Mouse (Mus musculus): Measurements from ENCODE around the gene Prok2. TPM values are rescaled to one million over a fixed set of nuclear protein-coding genes. Genes with fewer than 3 reads are reported as not detected.

Prok2 gene
- polyA plus RNA-seq (2012; rRNA removed) = not detected in 2 replicates

DNA sequence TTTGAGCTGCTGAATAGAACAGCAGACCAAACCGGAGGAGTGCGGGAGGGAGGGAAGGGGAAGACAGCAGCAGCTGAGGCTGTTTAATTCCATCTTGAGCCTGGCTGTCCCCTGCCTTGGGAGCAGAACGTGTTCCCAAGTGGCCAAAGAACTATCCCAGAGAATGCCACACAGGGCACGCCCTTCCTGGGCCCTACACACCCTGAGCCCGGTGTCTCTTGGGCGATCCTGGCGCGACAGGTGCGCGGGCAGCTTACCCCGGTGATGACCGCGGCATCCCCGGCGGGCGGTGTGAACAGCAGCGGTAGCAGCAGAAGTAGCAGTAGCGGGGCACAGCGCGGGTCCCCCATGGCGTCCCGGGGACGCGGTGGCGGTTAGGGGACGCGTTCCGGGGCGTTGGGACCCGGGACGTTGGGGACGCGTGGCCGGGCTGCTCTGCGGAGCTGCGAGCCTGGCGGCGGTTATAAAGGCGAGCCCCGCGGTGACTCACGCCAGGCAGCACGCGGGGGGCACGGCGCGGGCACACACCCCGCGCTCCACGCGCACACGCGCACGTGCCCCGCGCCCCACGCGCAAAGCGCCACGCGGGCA lies at the start of gene Prok2:
Gene Prok2 (minus strand): TSS at position 422 of the 591 bp plus-strand sequence.
- no peak for DNase-seq
- Histone ChIP-seq H3K4me3 (replicated peaks; ENCODE audit: extremely low read depth, low read depth, low read length) (no peak within 1 kb of the TSS), H3K4me1 (ENCODE audit: control insufficient read depth, insufficient read depth, low read length) (no peaks in the 10 kb centered on the region)
- no peak for TF ChIP-seq POLR2A (IDR thresholded peaks at IDR 0.05; ENCODE audit: borderline replicate concordance, extremely low read depth, low read depth, low read length)
- no peak for TF ChIP-seq CTCF (IDR thresholded peaks at IDR 0.05; ENCODE audit: insufficient read depth, low read length)
- WGBS = 1% methylated on average over 61 of the region's 61 CpGs

DNA sequence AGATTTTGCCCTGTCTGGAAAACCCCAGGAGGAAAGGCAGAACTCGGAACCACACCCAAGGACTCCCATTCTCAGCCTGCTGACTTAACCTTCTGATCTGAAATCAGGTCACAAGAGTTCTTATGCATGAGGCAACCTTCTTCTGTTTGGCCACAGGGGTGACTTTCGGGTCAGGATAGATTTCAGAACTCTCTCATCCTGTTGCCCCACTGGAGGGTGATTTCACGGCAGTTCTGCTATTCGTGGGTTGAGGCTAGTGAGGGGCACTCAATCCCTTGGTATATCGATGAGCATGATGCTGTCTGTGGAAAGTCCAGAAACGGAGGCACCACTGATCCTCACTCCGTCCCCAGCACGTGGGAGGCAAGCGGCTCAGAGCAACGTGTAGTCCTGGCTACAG lies 48.5 kb upstream of the Prok2 start:
- Histone ChIP-seq H3K4me1 (ENCODE audit: control insufficient read depth, insufficient read depth, low read length) (no peaks in the 10 kb centered on the region), H3K4me3 (replicated peaks; ENCODE audit: extremely low read depth, low read depth, low read length) (no peak overlapping the region)
- WGBS = 72% methylated on average over 10 of the region's 10 CpGs
- no peak for DNase-seq
- TF ChIP-seq POLR2A (IDR thresholded peaks at IDR 0.05; ENCODE audit: borderline replicate concordance, extremely low read depth, low read depth, low read length) (no peak), CTCF (IDR thresholded peaks at IDR 0.05; ENCODE audit: insufficient read depth, low read length) (no peak)

DNA sequence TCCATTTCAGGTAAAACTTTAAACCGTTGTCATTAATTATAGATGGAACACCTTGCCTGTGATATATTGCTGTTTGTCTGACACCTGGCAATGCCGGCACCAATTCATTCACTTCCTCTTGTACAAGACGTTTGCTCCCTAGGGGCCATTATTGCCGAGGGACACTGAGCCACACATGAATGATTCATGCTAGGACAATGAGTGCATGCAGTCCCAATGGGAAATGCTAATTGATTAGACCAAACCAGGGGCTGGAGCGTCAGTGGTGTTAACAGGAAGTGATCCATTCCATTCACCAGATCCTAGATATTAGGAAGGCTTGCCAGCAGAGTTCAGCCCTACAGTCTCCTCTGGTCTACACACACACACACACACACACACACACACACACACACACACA lies 42.3 kb upstream of the Prok2 start:
- WGBS = 40% methylated on average over 5 of the region's 5 CpGs
- no peak for TF ChIP-seq POLR2A (IDR thresholded peaks at IDR 0.05; ENCODE audit: borderline replicate concordance, extremely low read depth, low read depth, low read length)
- TF ChIP-seq CTCF (IDR thresholded peaks at IDR 0.05; ENCODE audit: insufficient read depth, low read length) = no peak
- no peak for DNase-seq
- Histone ChIP-seq H3K4me1 (ENCODE audit: control insufficient read depth, insufficient read depth, low read length) (no peaks in the 10 kb centered on the region), H3K4me3 (replicated peaks; ENCODE audit: extremely low read depth, low read depth, low read length) (no peak overlapping the region)

DNA sequence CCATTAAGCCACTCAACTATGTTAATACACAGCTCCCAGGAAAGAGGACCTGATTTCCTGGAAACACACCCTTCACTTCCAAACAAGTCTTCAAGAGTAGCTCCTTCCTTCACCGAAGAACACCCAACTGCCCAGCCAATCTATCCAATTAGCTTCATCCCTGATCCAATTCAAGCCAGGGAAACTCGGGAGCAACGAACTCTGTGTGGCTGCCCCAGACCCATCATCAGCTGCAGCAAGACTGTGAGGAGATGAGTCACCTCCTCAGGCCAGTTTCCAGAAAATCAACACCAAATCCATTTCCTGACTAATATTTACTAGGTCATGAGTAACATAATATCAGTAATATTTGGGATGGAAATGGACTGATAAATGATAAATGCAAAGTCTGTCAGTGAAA lies 38.7 kb upstream of the Prok2 start:
- no peaks in the 10 kb centered on the region for H3K4me1 ChIP-seq (ENCODE audit: control insufficient read depth, insufficient read depth, low read length)
- no peak overlapping the region for H3K4me3 ChIP-seq (replicated peaks; ENCODE audit: extremely low read depth, low read depth, low read length)
- WGBS = 78% methylated on average over 3 of the region's 3 CpGs
- no peak for DNase-seq
- no peak for TF ChIP-seq CTCF (IDR thresholded peaks at IDR 0.05; ENCODE audit: insufficient read depth, low read length)
- TF ChIP-seq POLR2A (IDR thresholded peaks at IDR 0.05; ENCODE audit: borderline replicate concordance, extremely low read depth, low read depth, low read length) = no peak

DNA sequence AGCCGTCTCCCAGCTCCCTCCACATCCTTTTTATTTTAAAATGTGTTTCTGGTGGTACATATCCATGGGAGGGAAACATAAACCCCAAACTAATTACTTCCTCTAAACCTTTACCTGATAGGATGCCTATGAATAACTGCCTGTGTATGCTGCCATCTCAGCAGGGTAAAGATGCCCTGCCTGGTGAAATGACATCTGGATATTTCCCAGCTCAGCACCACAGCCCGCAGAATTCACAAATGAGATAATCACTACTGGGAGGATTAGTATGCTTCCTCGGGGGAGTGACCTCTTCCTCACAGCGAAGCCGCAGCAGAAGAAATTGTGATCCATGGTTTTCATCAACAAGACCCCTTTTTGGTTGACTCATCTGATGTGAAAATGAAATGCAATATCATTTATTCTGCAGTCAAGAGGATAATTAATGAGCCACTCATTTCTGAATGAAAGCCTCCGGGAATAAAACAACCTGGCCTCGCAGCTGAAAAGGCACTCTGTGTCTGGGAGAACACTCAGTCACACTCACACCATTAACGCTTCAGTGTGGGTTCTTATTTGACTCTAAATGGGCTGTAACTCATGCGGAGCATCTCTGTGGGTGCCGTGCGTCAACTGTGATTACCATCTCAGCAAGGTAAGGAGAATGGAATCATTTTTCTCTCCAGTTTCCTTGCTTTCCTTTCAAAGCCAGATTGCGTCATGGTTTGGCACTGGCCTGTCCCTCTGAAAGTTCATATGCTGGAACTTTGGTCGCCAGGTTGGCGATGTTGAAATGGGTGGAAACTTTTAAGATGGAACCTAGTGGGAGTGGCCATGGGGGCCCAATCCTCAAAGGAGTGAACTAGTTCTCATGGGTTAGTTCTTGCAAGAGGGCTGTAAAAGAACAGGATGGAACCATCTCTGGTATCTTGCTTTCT lies 36.1 kb upstream of the Prok2 start:
- Histone ChIP-seq H3K4me3 (replicated peaks; ENCODE audit: extremely low read depth, low read depth, low read length) (no peak overlapping the region), H3K4me1 (ENCODE audit: control insufficient read depth, insufficient read depth, low read length) (no peaks in the 10 kb centered on the region)
- TF ChIP-seq POLR2A (IDR thresholded peaks at IDR 0.05; ENCODE audit: borderline replicate concordance, extremely low read depth, low read depth, low read length) (no peak), CTCF (IDR thresholded peaks at IDR 0.05; ENCODE audit: insufficient read depth, low read length) (no peak)
- 77% methylated on average over 14 of the region's 14 CpGs for WGBS
- DNase-seq = no peak

DNA sequence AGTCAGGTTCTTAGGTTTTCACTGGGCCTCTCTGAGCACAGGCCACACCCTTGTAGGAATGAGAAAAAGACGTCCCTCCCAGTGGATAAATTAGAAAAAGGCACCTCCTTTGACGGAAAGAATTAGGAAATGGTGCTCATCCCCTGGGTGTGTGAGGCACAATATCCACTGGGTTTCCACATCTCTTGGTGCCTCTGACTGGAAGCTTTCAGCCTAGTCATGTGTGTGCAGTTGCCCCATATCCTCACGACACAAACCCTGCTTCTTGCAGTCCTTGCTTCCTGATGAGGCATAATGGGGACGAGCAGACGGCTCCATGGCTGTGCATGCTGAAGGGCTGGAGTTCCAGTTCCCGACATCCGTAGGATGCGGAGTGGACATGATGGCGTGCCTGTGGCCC lies 29.9 kb upstream of the Prok2 start:
- DNase-seq = no peak
- H3K4me1 ChIP-seq (ENCODE audit: control insufficient read depth, insufficient read depth, low read length) = no peaks in the 10 kb centered on the region
- no peak overlapping the region for H3K4me3 ChIP-seq (replicated peaks; ENCODE audit: extremely low read depth, low read depth, low read length)
- 80% methylated on average over 9 of the region's 9 CpGs for WGBS
- no peak for TF ChIP-seq CTCF (IDR thresholded peaks at IDR 0.05; ENCODE audit: insufficient read depth, low read length)
- TF ChIP-seq POLR2A (IDR thresholded peaks at IDR 0.05; ENCODE audit: borderline replicate concordance, extremely low read depth, low read depth, low read length) = no peak

DNA sequence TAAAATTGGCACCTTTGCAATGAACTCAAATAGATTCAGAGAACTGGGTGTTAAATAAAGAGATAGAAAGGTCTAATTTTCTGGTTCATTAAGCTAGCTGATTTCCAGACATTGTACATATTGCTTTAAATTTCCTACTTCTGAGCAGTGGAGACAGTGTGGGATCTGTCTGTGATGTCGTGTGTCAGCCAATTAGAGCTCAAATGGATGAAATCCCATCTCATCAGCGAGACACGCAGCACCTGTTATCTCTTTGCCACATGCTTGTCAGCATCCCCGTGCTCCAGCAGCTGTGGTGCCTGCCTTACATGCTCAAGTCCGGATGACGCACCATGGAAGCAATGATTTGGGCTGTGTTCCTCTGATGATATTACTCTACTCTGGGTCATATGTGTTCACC lies 25.1 kb upstream of the Prok2 start:
- no peak for DNase-seq
- 67% methylated on average over 6 of the region's 6 CpGs for WGBS
- H3K4me3 ChIP-seq (replicated peaks; ENCODE audit: extremely low read depth, low read depth, low read length) = no peak overlapping the region
- no peaks in the 10 kb centered on the region for H3K4me1 ChIP-seq (ENCODE audit: control insufficient read depth, insufficient read depth, low read length)
- no peak for TF ChIP-seq POLR2A (IDR thresholded peaks at IDR 0.05; ENCODE audit: borderline replicate concordance, extremely low read depth, low read depth, low read length)
- TF ChIP-seq CTCF (IDR thresholded peaks at IDR 0.05; ENCODE audit: insufficient read depth, low read length) = no peak

DNA sequence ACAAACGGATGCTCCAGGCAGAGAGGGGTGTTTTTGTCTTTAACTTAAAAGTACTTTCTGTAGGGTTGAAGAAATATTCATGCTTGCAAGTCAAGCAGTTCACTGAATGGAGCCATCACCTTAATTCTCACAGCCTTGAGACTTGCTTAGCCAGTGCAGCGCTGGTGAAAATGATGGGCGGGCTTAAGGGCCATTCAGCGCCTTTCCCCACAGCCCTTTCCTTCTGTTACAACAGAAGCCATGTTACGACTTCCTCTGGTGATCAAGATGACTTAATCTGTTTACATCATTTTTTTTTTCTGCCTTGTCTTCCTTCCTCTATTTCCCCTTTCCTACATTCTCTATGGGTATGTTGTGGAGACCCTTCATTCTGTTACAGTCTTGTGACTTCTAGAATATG lies 20.1 kb upstream of the Prok2 start:
- TF ChIP-seq CTCF (IDR thresholded peaks at IDR 0.05; ENCODE audit: insufficient read depth, low read length) (no peak), POLR2A (IDR thresholded peaks at IDR 0.05; ENCODE audit: borderline replicate concordance, extremely low read depth, low read depth, low read length) (no peak)
- 71% methylated on average over 5 of the region's 5 CpGs for WGBS
- no peak for DNase-seq
- no peaks in the 10 kb centered on the region for H3K4me1 ChIP-seq (ENCODE audit: control insufficient read depth, insufficient read depth, low read length)
- H3K4me3 ChIP-seq (replicated peaks; ENCODE audit: extremely low read depth, low read depth, low read length) = no peak overlapping the region

DNA sequence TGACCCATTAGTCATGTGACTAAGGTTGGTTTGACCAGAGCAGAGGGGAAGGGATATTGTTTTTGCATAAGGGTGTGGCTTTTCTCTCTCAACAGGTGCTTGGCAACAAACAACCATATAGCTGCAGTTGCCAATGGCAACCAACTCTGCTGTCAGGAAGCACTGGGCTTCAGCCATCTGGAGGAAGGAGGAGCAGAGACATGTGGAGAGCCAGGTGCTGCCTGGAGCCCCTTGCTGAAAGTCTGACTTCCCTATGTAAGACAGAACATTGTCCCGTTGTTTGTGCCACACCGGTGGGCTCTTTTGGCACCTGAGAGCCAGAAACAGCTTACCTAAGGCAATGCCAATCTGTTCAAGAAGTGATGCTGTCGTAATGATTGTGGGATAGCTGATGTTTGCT lies 16.7 kb upstream of the Prok2 start:
- no peaks in the 10 kb centered on the region for H3K4me1 ChIP-seq (ENCODE audit: control insufficient read depth, insufficient read depth, low read length)
- no peak overlapping the region for H3K4me3 ChIP-seq (replicated peaks; ENCODE audit: extremely low read depth, low read depth, low read length)
- no peak for DNase-seq
- WGBS = 77% methylated on average over 3 of the region's 3 CpGs
- TF ChIP-seq POLR2A (IDR thresholded peaks at IDR 0.05; ENCODE audit: borderline replicate concordance, extremely low read depth, low read depth, low read length) = no peak
- no peak for TF ChIP-seq CTCF (IDR thresholded peaks at IDR 0.05; ENCODE audit: insufficient read depth, low read length)

DNA sequence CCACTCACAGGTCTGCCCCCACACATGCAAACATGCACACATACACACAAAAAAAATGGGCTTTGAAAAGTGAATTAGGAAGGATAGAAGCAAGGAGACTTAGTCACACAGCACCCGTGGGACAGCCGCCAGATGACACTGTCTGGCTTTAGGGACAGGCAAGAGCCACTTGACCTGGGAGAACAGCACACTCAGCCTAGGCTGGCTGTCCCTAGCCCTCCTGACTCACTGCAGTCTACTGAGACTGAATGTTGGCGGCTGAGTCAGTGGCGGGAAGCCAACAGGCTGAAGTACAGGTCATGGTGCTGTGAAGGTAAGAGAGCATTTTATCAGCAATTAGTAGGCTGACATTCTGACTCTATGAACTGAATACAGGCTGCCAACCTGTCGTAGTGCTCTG lies 8.5 kb upstream of the Prok2 start:
- TF ChIP-seq POLR2A (IDR thresholded peaks at IDR 0.05; ENCODE audit: borderline replicate concordance, extremely low read depth, low read depth, low read length) (no peak), CTCF (IDR thresholded peaks at IDR 0.05; ENCODE audit: insufficient read depth, low read length) (no peak)
- no peaks in the 10 kb centered on the region for H3K4me1 ChIP-seq (ENCODE audit: control insufficient read depth, insufficient read depth, low read length)
- no peak for DNase-seq
- WGBS = 69% methylated on average over 5 of the region's 5 CpGs
- no peak overlapping the region for H3K4me3 ChIP-seq (replicated peaks; ENCODE audit: extremely low read depth, low read depth, low read length)
